Mouse (Mus musculus): ENCODE measurements around the gene Cyp4f13. TPM values are rescaled to one million over a fixed set of nuclear protein-coding genes. Genes with fewer than 3 reads are reported as not detected.

Gene Cyp4f13
- total and polyA plus RNA-seq, 3 experiments, result 11.2 to 21.1 (median 12.7) TPM

- Histone ChIP-seq H3K27ac (no peak overlapping the region), H3K4me1 (ENCODE audit: control insufficient read depth, insufficient read depth, low read length) (peaks cover 8% of the 10 kb centered on the region), H3K79me2 (replicated peaks; ENCODE audit: control insufficient read depth, insufficient read depth, low read length) (peaks cover 4% of the 10 kb centered on the region), H3K36me3 (ENCODE audit: control insufficient read depth, insufficient read depth, low read length) (no peaks in the 10 kb centered on the region; the same call in 1 of the 2 replicates), H3K4me3 (no peak overlapping the region), H3K9ac (ENCODE audit: low read depth, low read length) (no peak overlapping the region), H3K27me3 (ENCODE audit: control insufficient read depth, insufficient read depth, low read length) (no peaks in the 10 kb centered on the region)
- no peak for DNase-seq
- no peak for TF ChIP-seq CTCF (IDR thresholded peaks at IDR 0.05)
- no peak for TF ChIP-seq POLR2A (IDR thresholded peaks at IDR 0.05; ENCODE audit: insufficient read depth, low read depth, low read length)
- no peak for TF ChIP-seq EP300 (IDR thresholded peaks at IDR 0.05; ENCODE audit: insufficient read depth, low read depth, low read length)
- intact Hi-C loops (cut with DNase I), result loop anchor here (2.0 kb wide), 1 partner anchor 57 kb away; the partner anchor contains the start of gene Cyp4f13
- WGBS, result 94% methylated on average over 6 of the region's 6 CpGs
These were observed 57.6 kb downstream of the Cyp4f13 start for GRCm38 (mm10) chr17:32889611-32890010.

GRCm38 (mm10) chr17:32880320-32881218 is 66.6 kb downstream of the Cyp4f13 start:
- Histone ChIP-seq H3K9ac (ENCODE audit: low read depth, low read length) (no peak overlapping the region), H3K27ac (no peak overlapping the region), H3K4me3 (no peak overlapping the region), H3K4me1 (ENCODE audit: control insufficient read depth, insufficient read depth, low read length) (no peaks in the 10 kb centered on the region), H3K79me2 (replicated peaks; ENCODE audit: control insufficient read depth, insufficient read depth, low read length) (no peaks in the 10 kb centered on the region), H3K27me3 (ENCODE audit: control insufficient read depth, insufficient read depth, low read length) (no peaks in the 10 kb centered on the region), H3K36me3 (ENCODE audit: control insufficient read depth, insufficient read depth, low read length) (no peaks in the 10 kb centered on the region; the same call in 1 of the 2 replicates)
- 86% methylated on average over 14 of the region's 14 CpGs for WGBS
- DNase-seq, result no peak
- TF ChIP-seq POLR2A (IDR thresholded peaks at IDR 0.05; ENCODE audit: insufficient read depth, low read depth, low read length), result no peak
- no peak for TF ChIP-seq EP300 (IDR thresholded peaks at IDR 0.05; ENCODE audit: insufficient read depth, low read depth, low read length)
- intact Hi-C loops (cut with DNase I), result no loop called here

DNA sequence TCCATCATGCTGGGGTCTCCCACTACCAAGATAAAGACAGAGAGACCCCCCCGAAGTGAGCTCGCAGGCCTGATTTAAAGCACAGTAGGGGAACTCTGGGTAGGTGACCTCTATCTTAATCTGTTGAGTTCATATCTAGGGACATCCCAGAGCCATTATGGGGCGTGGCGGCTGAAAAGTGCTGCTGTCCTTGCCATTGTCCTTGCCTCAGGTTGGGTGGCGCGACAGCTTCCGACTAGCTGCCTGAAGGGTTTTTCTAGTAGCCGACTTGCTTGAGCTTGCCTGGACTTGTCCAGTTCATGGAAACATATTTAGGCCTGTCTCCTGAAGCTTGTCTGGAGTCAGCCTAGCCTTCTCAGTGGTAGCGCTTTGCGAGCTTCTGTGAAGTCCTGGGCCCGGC is 68.4 kb downstream of the Cyp4f13 start:
- TF ChIP-seq EP300 (IDR thresholded peaks at IDR 0.05; ENCODE audit: insufficient read depth, low read depth, low read length) (no peak), CTCF (IDR thresholded peaks at IDR 0.05) (no peak), POLR2A (IDR thresholded peaks at IDR 0.05; ENCODE audit: insufficient read depth, low read depth, low read length) (no peak)
- intact Hi-C loops (cut with DNase I), result no loop called here
- no peak overlapping the region for H3K9ac ChIP-seq (ENCODE audit: low read depth, low read length)
- H3K27me3 ChIP-seq (ENCODE audit: control insufficient read depth, insufficient read depth, low read length), result no peaks in the 10 kb centered on the region
- WGBS, result 91% methylated on average over 11 of the region's 11 CpGs
- no peaks in the 10 kb centered on the region for H3K79me2 ChIP-seq (replicated peaks; ENCODE audit: control insufficient read depth, insufficient read depth, low read length)
- H3K36me3 ChIP-seq (ENCODE audit: control insufficient read depth, insufficient read depth, low read length), result no peaks in the 10 kb centered on the region; the same call in 1 of the 2 replicates
- no peak overlapping the region for H3K4me3 ChIP-seq
- H3K27ac ChIP-seq, result no peak overlapping the region
- no peak for DNase-seq
- H3K4me1 ChIP-seq (ENCODE audit: control insufficient read depth, insufficient read depth, low read length), result no peaks in the 10 kb centered on the region

GRCm38 (mm10) chr17:32877471-32878171 is 69.6 kb downstream of the Cyp4f13 start:
- no peaks in the 10 kb centered on the region; the same call in 1 of the 2 replicates for H3K36me3 ChIP-seq (ENCODE audit: control insufficient read depth, insufficient read depth, low read length)

More at GRCm38 (mm10) chr17:32877471-32878171, 69.6 kb downstream of the Cyp4f13 start:
- DNase-seq, result peak in 1 of 2 experiments; percentile 28
- Histone ChIP-seq H3K27me3 (ENCODE audit: control insufficient read depth, insufficient read depth, low read length) (no peaks in the 10 kb centered on the region), H3K79me2 (replicated peaks; ENCODE audit: control insufficient read depth, insufficient read depth, low read length) (no peaks in the 10 kb centered on the region), H3K9ac (ENCODE audit: low read depth, low read length) (no peak overlapping the region), H3K27ac (no peak overlapping the region), H3K4me1 (ENCODE audit: control insufficient read depth, insufficient read depth, low read length) (no peaks in the 10 kb centered on the region), H3K4me3 (no peak overlapping the region)
- 7% methylated on average over 22 of the region's 22 CpGs for WGBS
- intact Hi-C loops (cut with DNase I), result no loop called here
- no peak for TF ChIP-seq CTCF (IDR thresholded peaks at IDR 0.05)
- no peak for TF ChIP-seq EP300 (IDR thresholded peaks at IDR 0.05; ENCODE audit: insufficient read depth, low read depth, low read length)

Other genes with a start within 250 kb of the Cyp4f13 start
- gene Zfp871, start 159.1 kb downstream of the Cyp4f13 start, total RNA-seq (2021), result 10 to 100 TPM; 25.7 to 27.3 TPM
- 8.6 and 17.5 TPM in 2 replicates for gene Zfp871, start 159.1 kb downstream of the Cyp4f13 start, polyA plus RNA-seq (2012; rRNA removed)
- under 1 TPM; 0.18 to 0.23 TPM for gene Zfp811, start 137.5 kb downstream of the Cyp4f13 start, total RNA-seq (2021)
- gene Zfp811, start 137.5 kb downstream of the Cyp4f13 start, polyA plus RNA-seq (2012; rRNA removed), result 0.06 and 0.32 TPM in 2 replicates
- gene Zfp799, start 117.1 kb downstream of the Cyp4f13 start, total RNA-seq (2021), result 10 to 100 TPM in 1 of 2 experiments, 1 to 10 TPM in 1; 9.0 to 10.6 TPM
- 2.4 and 7.7 TPM in 2 replicates for gene Zfp799, start 117.1 kb downstream of the Cyp4f13 start, polyA plus RNA-seq (2012; rRNA removed)
- gene Zfp870, start 55.8 kb downstream of the Cyp4f13 start, total RNA-seq (2021), result 1 to 10 TPM; 5.4 to 7.3 TPM
- 1.3 and 2.7 TPM in 2 replicates for gene Zfp870, start 55.8 kb downstream of the Cyp4f13 start, polyA plus RNA-seq (2012; rRNA removed)
- gene Cyp4f14, start 30.1 kb downstream of the Cyp4f13 start, total RNA-seq (2021), result under 1 TPM in 1 of 2 experiments, not detected in 1; 0.16 TPM
- gene Cyp4f14, start 30.1 kb downstream of the Cyp4f13 start, polyA plus RNA-seq (2012; rRNA removed), result 0.25 and 0.44 TPM in 2 replicates
- gene Zfp472, start 18.4 kb upstream of the Cyp4f13 start, total RNA-seq (2021), result 1 to 10 TPM; 2.3 to 2.7 TPM
- gene Zfp472, start 18.4 kb upstream of the Cyp4f13 start, polyA plus RNA-seq (2012; rRNA removed), result 0.62 and 0.79 TPM in 2 replicates
- gene Zfp952, start 45.7 kb upstream of the Cyp4f13 start, total RNA-seq (2021), result 1 to 10 TPM; 6.0 to 8.7 TPM
- 2.2 and 4.5 TPM in 2 replicates for gene Zfp952, start 45.7 kb upstream of the Cyp4f13 start, polyA plus RNA-seq (2012; rRNA removed)
- gene Zfp763, start 86.0 kb upstream of the Cyp4f13 start, total RNA-seq (2021), result 1 to 10 TPM; 3.3 to 4.0 TPM
- 0.76 and 1.6 TPM in 2 replicates for gene Zfp763, start 86.0 kb upstream of the Cyp4f13 start, polyA plus RNA-seq (2012; rRNA removed)
- not detected for gene 4921501E09Rik, start 120.7 kb upstream of the Cyp4f13 start, total RNA-seq (2021)
- not detected in 2 replicates for gene 4921501E09Rik, start 120.7 kb upstream of the Cyp4f13 start, polyA plus RNA-seq (2012; rRNA removed)
- 1 to 10 TPM; 6.0 to 6.1 TPM for gene Zfp563, start 141.9 kb upstream of the Cyp4f13 start, total RNA-seq (2021)
- gene Zfp563, start 141.9 kb upstream of the Cyp4f13 start, polyA plus RNA-seq (2012; rRNA removed), result 1.7 and 2.5 TPM in 2 replicates
- under 1 TPM; 0.09 to 0.10 TPM for gene Morc2b, start 192.3 kb upstream of the Cyp4f13 start, total RNA-seq (2021)
- gene Morc2b, start 192.3 kb upstream of the Cyp4f13 start, polyA plus RNA-seq (2012; rRNA removed), result 0.20 and 0.32 TPM in 2 replicates
- gene Olfr55, start 221.0 kb upstream of the Cyp4f13 start, total RNA-seq (2021), result not detected
- gene Olfr55, start 221.0 kb upstream of the Cyp4f13 start, polyA plus RNA-seq (2012; rRNA removed), result not detected in 2 replicates
- gene Olfr239, start 243.9 kb upstream of the Cyp4f13 start, total RNA-seq (2021), result not detected
- not detected in 2 replicates for gene Olfr239, start 243.9 kb upstream of the Cyp4f13 start, polyA plus RNA-seq (2012; rRNA removed)

All from heart, adult 2 months (tissue).